Mouse (Mus musculus): Measurements from ENCODE around the gene Foxn3. TPM values are rescaled to one million over a fixed set of nuclear protein-coding genes. Genes with fewer than 3 reads are reported as not detected.

Foxn3 gene
- polyA plus RNA-seq, 1 experiment, result 71.3 TPM

DNA sequence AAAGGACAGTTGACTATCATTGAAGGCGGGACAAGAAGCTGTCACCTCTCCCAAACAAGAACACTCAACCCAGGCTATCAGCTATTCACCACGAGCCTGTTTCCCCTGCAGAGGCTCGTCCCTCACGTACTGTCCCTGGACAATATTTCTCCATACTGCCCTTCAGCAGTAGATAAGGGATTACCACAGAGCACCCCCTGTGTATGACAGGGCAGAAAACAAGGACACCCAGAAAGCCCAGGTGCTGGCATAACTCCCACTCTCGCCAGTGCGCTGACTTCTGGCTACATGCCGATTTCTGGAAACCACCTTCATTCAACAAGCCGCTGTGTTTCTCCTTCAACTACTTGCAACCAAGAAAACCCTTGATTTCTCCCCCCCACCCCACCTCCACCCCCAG lies 306.4 kb downstream of the Foxn3 start:
- H3K4me1 ChIP-seq (replicated peaks; ENCODE audit: control insufficient read depth, insufficient read depth, low read length), result no peaks in the 10 kb centered on the region; the same call in 1 of the 2 replicates
- H3K36me3 ChIP-seq (ENCODE audit: control insufficient read depth, insufficient read depth, low read length), result no peaks in the 10 kb centered on the region
- H3K4me3 ChIP-seq (ENCODE audit: control insufficient read depth, insufficient read depth, low read length), result no peak overlapping the region
- WGBS, result 90% methylated on average over 8 of the region's 8 CpGs
- H3K27ac ChIP-seq (ENCODE audit: control insufficient read depth, insufficient read depth, low read length), result no peak overlapping the region
- no peaks in the 10 kb centered on the region for H3K27me3 ChIP-seq (ENCODE audit: control insufficient read depth, insufficient read depth, low read length)
- no peak for TF ChIP-seq CTCF (IDR thresholded peaks at IDR 0.05; ENCODE audit: borderline replicate concordance, control insufficient read depth, extremely low read depth, insufficient read depth, low read length, poor library complexity)
- TF ChIP-seq POLR2A (IDR thresholded peaks at IDR 0.05; ENCODE audit: control insufficient read depth, extremely low read depth, insufficient read depth, low read length, poor library complexity), result no peak
- DNase-seq, result no peak

DNA sequence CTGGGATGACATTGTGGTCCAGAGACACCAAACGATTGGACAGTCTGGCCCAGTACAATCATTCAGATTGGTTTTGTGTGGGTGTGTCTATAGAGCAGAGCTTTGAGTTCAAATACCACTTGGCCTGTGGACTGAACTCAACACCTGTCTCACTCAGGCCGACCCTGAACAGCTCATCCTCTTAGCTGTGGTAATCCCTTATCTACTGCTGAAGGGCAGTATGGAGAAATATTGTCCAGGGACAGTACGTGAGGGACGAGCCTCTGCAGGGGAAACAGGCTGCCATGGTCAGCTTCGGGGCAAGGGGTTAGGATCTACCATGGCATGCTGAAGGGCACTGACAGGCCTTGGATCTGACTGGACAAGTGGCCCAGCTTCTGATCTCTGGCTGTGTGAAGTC lies 306.9 kb downstream of the Foxn3 start:
- no peak overlapping the region for H3K27ac ChIP-seq (ENCODE audit: control insufficient read depth, insufficient read depth, low read length)
- 93% methylated on average over 5 of the region's 5 CpGs for WGBS
- H3K4me3 ChIP-seq (ENCODE audit: control insufficient read depth, insufficient read depth, low read length), result no peak overlapping the region
- no peaks in the 10 kb centered on the region for H3K27me3 ChIP-seq (ENCODE audit: control insufficient read depth, insufficient read depth, low read length)
- DNase-seq, result no peak
- H3K36me3 ChIP-seq (ENCODE audit: control insufficient read depth, insufficient read depth, low read length), result no peaks in the 10 kb centered on the region
- H3K4me1 ChIP-seq (replicated peaks; ENCODE audit: control insufficient read depth, insufficient read depth, low read length), result no peaks in the 10 kb centered on the region; the same call in 1 of the 2 replicates
- no peak for TF ChIP-seq POLR2A (IDR thresholded peaks at IDR 0.05; ENCODE audit: control insufficient read depth, extremely low read depth, insufficient read depth, low read length, poor library complexity)
- TF ChIP-seq CTCF (IDR thresholded peaks at IDR 0.05; ENCODE audit: borderline replicate concordance, control insufficient read depth, extremely low read depth, insufficient read depth, low read length, poor library complexity), result no peak

DNA sequence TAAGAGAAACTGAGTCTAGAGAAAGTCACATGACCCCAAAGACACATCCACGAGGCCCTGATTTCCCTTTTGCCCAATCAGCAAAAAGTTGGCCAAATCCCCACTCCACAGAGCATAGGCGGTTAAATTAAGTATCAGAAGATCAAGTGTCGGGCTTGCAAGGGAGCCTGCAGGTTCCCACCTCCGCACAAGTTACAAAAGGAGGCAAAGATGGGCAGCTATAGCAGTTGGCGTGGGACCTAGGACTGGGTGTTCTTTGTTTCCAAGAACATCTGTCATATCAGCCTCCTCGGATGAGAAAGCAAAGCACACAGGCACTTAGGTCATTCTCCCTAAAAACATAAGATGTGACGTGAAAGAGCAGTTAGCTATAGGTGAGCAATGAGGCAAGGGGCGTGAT lies 308.9 kb downstream of the Foxn3 start:
- H3K36me3 ChIP-seq (ENCODE audit: control insufficient read depth, insufficient read depth, low read length), result no peaks in the 10 kb centered on the region
- no peaks in the 10 kb centered on the region; the same call in 1 of the 2 replicates for H3K4me1 ChIP-seq (replicated peaks; ENCODE audit: control insufficient read depth, insufficient read depth, low read length)
- no peak overlapping the region for H3K27ac ChIP-seq (ENCODE audit: control insufficient read depth, insufficient read depth, low read length)
- 95% methylated on average over 8 of the region's 8 CpGs for WGBS
- TF ChIP-seq POLR2A (IDR thresholded peaks at IDR 0.05; ENCODE audit: control insufficient read depth, extremely low read depth, insufficient read depth, low read length, poor library complexity) (no peak), CTCF (IDR thresholded peaks at IDR 0.05; ENCODE audit: borderline replicate concordance, control insufficient read depth, extremely low read depth, insufficient read depth, low read length, poor library complexity) (no peak)
- H3K4me3 ChIP-seq (ENCODE audit: control insufficient read depth, insufficient read depth, low read length), result no peak overlapping the region
- H3K27me3 ChIP-seq (ENCODE audit: control insufficient read depth, insufficient read depth, low read length), result no peaks in the 10 kb centered on the region
- DNase-seq, result no peak

DNA sequence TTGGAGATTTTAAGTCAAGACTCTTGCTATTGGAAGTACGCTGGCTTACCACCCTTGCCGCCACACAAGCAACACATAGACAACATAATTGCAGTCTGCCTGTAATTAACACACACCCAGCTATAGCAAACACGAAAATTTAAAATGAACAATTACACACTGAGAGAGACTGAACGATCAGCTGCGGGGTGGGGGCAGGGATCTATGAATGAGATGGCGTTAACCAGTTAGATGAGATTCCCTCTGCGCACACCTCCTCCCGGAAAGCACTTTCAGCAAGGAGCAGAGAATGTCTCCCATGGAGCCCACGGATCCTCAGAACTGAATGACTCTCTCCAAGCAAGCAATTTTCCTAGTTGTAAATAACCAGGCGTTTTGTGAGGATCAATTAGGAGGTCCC lies 309.8 kb downstream of the Foxn3 start:
- TF ChIP-seq CTCF (IDR thresholded peaks at IDR 0.05; ENCODE audit: borderline replicate concordance, control insufficient read depth, extremely low read depth, insufficient read depth, low read length, poor library complexity), result no peak
- no peak for TF ChIP-seq POLR2A (IDR thresholded peaks at IDR 0.05; ENCODE audit: control insufficient read depth, extremely low read depth, insufficient read depth, low read length, poor library complexity)
- H3K36me3 ChIP-seq (ENCODE audit: control insufficient read depth, insufficient read depth, low read length), result no peaks in the 10 kb centered on the region
- no peaks in the 10 kb centered on the region; the same call in 1 of the 2 replicates for H3K4me1 ChIP-seq (replicated peaks; ENCODE audit: control insufficient read depth, insufficient read depth, low read length)
- 97% methylated on average over 10 of the region's 10 CpGs for WGBS
- no peaks in the 10 kb centered on the region for H3K27me3 ChIP-seq (ENCODE audit: control insufficient read depth, insufficient read depth, low read length)
- no peak overlapping the region for H3K27ac ChIP-seq (ENCODE audit: control insufficient read depth, insufficient read depth, low read length)
- no peak for DNase-seq
- no peak overlapping the region for H3K4me3 ChIP-seq (ENCODE audit: control insufficient read depth, insufficient read depth, low read length)

DNA sequence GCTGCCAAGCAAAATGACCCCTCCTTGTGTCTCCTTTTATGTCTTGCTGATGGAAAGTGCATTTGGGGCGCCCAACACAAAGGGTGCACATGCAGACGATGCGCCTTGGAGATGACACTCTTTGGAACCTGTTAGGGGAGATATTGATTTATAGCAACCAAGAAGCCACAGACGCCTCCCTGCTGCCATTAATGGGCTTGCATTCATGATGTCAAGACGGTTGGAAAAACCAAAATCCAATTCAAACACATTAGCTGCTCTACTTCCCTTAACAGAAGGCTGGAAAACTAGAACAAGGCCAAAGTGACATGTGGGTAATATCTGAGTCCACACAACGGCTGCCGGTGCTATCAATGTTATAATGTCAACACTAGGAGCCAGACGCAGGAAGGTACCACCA lies 314.8 kb downstream of the Foxn3 start:
- DNase-seq, result no peak
- Histone ChIP-seq H3K27ac (ENCODE audit: control insufficient read depth, insufficient read depth, low read length) (no peak overlapping the region), H3K4me3 (ENCODE audit: control insufficient read depth, insufficient read depth, low read length) (no peak overlapping the region), H3K36me3 (ENCODE audit: control insufficient read depth, insufficient read depth, low read length) (no peaks in the 10 kb centered on the region), H3K4me1 (replicated peaks; ENCODE audit: control insufficient read depth, insufficient read depth, low read length) (no peaks in the 10 kb centered on the region), H3K27me3 (ENCODE audit: control insufficient read depth, insufficient read depth, low read length) (no peaks in the 10 kb centered on the region)
- TF ChIP-seq CTCF (IDR thresholded peaks at IDR 0.05; ENCODE audit: borderline replicate concordance, control insufficient read depth, extremely low read depth, insufficient read depth, low read length, poor library complexity) (no peak), POLR2A (IDR thresholded peaks at IDR 0.05; ENCODE audit: control insufficient read depth, extremely low read depth, insufficient read depth, low read length, poor library complexity) (no peak)
- WGBS, result 96% methylated on average over 8 of the region's 8 CpGs

DNA sequence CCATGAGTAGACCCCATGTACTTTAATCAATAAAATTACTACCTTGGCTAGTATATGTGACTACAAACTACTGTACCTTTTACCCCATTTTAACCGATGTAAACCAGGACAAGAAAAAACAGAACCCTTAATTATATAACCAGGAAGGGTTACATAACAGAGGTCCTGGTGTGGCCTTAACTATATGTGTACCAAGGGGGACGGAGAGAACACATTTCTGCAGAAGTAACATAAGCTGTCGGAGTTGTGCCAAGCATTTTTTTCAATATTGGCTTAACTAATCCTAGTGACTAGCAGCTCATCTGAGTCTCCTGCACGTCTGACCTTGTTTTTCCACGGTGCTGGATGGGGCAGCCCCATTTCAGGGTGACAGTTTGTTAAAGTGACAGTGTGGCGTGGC lies 315.4 kb downstream of the Foxn3 start:
- no peak for DNase-seq
- WGBS, result 76% methylated on average over 6 of the region's 6 CpGs
- H3K27ac ChIP-seq (ENCODE audit: control insufficient read depth, insufficient read depth, low read length), result no peak overlapping the region

More for the DNA sequence above, 315.4 kb downstream of the Foxn3 start:
- Histone ChIP-seq H3K4me1 (replicated peaks; ENCODE audit: control insufficient read depth, insufficient read depth, low read length) (no peaks in the 10 kb centered on the region), H3K4me3 (ENCODE audit: control insufficient read depth, insufficient read depth, low read length) (no peak overlapping the region), H3K36me3 (ENCODE audit: control insufficient read depth, insufficient read depth, low read length) (no peaks in the 10 kb centered on the region), H3K27me3 (ENCODE audit: control insufficient read depth, insufficient read depth, low read length) (no peaks in the 10 kb centered on the region)
- TF ChIP-seq CTCF (IDR thresholded peaks at IDR 0.05; ENCODE audit: borderline replicate concordance, control insufficient read depth, extremely low read depth, insufficient read depth, low read length, poor library complexity) (no peak), POLR2A (IDR thresholded peaks at IDR 0.05; ENCODE audit: control insufficient read depth, extremely low read depth, insufficient read depth, low read length, poor library complexity) (no peak)

All from thymus, adult 2 months (tissue).